Mouse (Mus musculus): ENCODE measurements around the gene Crygn.

The Crygn gene

GRCm38 (mm10) chr5:24741172-24741885 is 16.5 kb downstream of the Crygn start:
- WGBS, result 76% methylated on average over 15 of the region's 15 CpGs

GRCm38 (mm10) chr5:24739141-24739753 is 18.6 kb downstream of the Crygn start:
- WGBS, result 46% methylated on average over 15 of the region's 15 CpGs

GRCm38 (mm10) chr5:24738517-24738916 is 19.3 kb downstream of the Crygn start:
- WGBS, result 91% methylated on average over 1 of the region's 1 CpGs

- WGBS, result 78% methylated on average over 10 of the region's 10 CpGs
Observed at GRCm38 (mm10) chr5:24737595-24737994, 20.2 kb downstream of the Crygn start.

- 80% methylated on average over 7 of the region's 7 CpGs for WGBS
Observed at GRCm38 (mm10) chr5:24733771-24734426, 23.9 kb downstream of the Crygn start.

GRCm38 (mm10) chr5:24733134-24733533 is 24.7 kb downstream of the Crygn start:
- 44% methylated on average over 8 of the region's 8 CpGs for WGBS

GRCm38 (mm10) chr5:24730986-24731385 is 26.8 kb downstream of the Crygn start:
- 7% methylated on average over 15 of the region's 15 CpGs for WGBS

GRCm38 (mm10) chr5:24730488-24730871 is 27.3 kb downstream of the Crygn start, which contains the start of gene Wdr86:
Gene Wdr86 (minus strand): TSS chr5:24730727.
- WGBS, result under 1% methylated on average over 23 of the region's 23 CpGs

- 2% methylated on average over 49 of the region's 49 CpGs for WGBS
Observed at GRCm38 (mm10) chr5:24729797-24730487, 27.9 kb downstream of the Crygn start.

GRCm38 (mm10) chr5:24726901-24727836 is 30.6 kb downstream of the Crygn start:
- 68% methylated on average over 12 of the region's 12 CpGs for WGBS

GRCm38 (mm10) chr5:24725897-24726296 is 31.9 kb downstream of the Crygn start:
- 87% methylated on average over 6 of the region's 6 CpGs for WGBS

- 58% methylated on average over 5 of the region's 5 CpGs for WGBS
Observed at GRCm38 (mm10) chr5:24724805-24725204, 33.0 kb downstream of the Crygn start.

- 68% methylated on average over 5 of the region's 5 CpGs for WGBS
Observed at GRCm38 (mm10) chr5:24724270-24724634, 33.6 kb downstream of the Crygn start.

- 68% methylated on average over 11 of the region's 11 CpGs for WGBS
Observed at GRCm38 (mm10) chr5:24723527-24724269, 34.1 kb downstream of the Crygn start.

- WGBS, result 91% methylated on average over 3 of the region's 3 CpGs
Observed at GRCm38 (mm10) chr5:24719852-24720251, 38.0 kb downstream of the Crygn start.

- WGBS, result 85% methylated on average over 6 of the region's 6 CpGs
Observed at GRCm38 (mm10) chr5:24718076-24718475, 39.7 kb downstream of the Crygn start.

GRCm38 (mm10) chr5:24713987-24714386 is 43.8 kb downstream of the Crygn start:
- 65% methylated on average over 6 of the region's 6 CpGs for WGBS

GRCm38 (mm10) chr5:24713199-24713598 is 44.6 kb downstream of the Crygn start:
- 55% methylated on average over 2 of the region's 2 CpGs for WGBS

- 98% methylated on average over 6 of the region's 6 CpGs for WGBS
Observed at GRCm38 (mm10) chr5:24711615-24712014, 46.2 kb downstream of the Crygn start.

GRCm38 (mm10) chr5:24709962-24710361 is 47.8 kb downstream of the Crygn start:
- 60% methylated on average over 2 of the region's 2 CpGs for WGBS
